Mouse (Mus musculus): ENCODE data around the gene Immp2l. TPM values are rescaled to one million over a fixed set of nuclear protein-coding genes. Genes with fewer than 3 reads are reported as not detected.

Gene Immp2l
- polyA plus RNA-seq, 1 experiment from 2014 or later: 7.0 TPM

- WGBS: 82% methylated on average over 5 of the region's 5 CpGs
- Histone ChIP-seq H3K27ac (ENCODE audit: low read length) (no peak overlapping the region), H3K9me3 (ENCODE audit: low read length) (no peaks in the 10 kb centered on the region), H3K4me2 (replicated peaks; ENCODE audit: low read depth, low read length) (no peak overlapping the region), H3K27me3 (ENCODE audit: insufficient read depth, low read length) (no peaks in the 10 kb centered on the region), H3K4me3 (ENCODE audit: low read length) (no peak overlapping the region), H3K4me1 (ENCODE audit: insufficient read depth, low read length) (no peaks in the 10 kb centered on the region), H3K9ac (replicated peaks; ENCODE audit: low read length) (no peak overlapping the region), H3K36me3 (ENCODE audit: insufficient read depth, low read length) (no peaks in the 10 kb centered on the region)
- no peak for ATAC-seq (ENCODE audit: low FRiP score, low TSS enrichment)
Measured at GRCm38 (mm10) chr12:41089931-41090366, 66.1 kb downstream of the Immp2l start.

- Histone ChIP-seq H3K27me3 (ENCODE audit: insufficient read depth, low read length) (no peaks in the 10 kb centered on the region), H3K4me2 (replicated peaks; ENCODE audit: low read depth, low read length) (no peak overlapping the region), H3K4me3 (ENCODE audit: low read length) (no peak overlapping the region), H3K4me1 (ENCODE audit: insufficient read depth, low read length) (no peaks in the 10 kb centered on the region), H3K27ac (ENCODE audit: low read length) (no peak overlapping the region), H3K9me3 (ENCODE audit: low read length) (no peaks in the 10 kb centered on the region), H3K9ac (replicated peaks; ENCODE audit: low read length) (no peak overlapping the region), H3K36me3 (ENCODE audit: insufficient read depth, low read length) (no peaks in the 10 kb centered on the region)
- ATAC-seq (ENCODE audit: low FRiP score, low TSS enrichment): no peak
- WGBS: 81% methylated on average over 2 of the region's 2 CpGs
Measured at GRCm38 (mm10) chr12:41090771-41091170, 66.9 kb downstream of the Immp2l start.

DNA sequence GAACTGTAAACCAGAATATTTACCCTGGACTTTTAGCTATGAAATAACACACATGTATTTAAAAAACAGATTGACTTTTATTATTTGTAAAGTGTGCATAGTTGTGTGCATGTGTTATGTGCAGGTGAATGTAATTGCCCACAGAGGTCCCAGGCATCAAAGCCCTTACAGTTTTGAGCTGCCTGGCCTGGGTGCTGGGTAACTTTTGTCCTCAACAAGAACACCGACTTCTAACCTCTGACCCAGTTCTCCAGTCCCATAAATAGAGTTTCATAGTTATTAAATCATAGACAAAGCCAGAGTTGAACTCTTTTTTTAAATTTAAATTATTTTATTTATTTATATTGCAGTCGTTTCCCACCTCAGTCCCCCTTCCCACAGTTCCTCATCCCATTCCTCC is 67.4 kb downstream of the Immp2l start:
- H3K4me3 ChIP-seq (ENCODE audit: low read length): no peak overlapping the region
- H3K9me3 ChIP-seq (ENCODE audit: low read length): no peaks in the 10 kb centered on the region
- no peak overlapping the region for H3K9ac ChIP-seq (replicated peaks; ENCODE audit: low read length)
- ATAC-seq (ENCODE audit: low FRiP score, low TSS enrichment): no peak
- H3K27ac ChIP-seq (ENCODE audit: low read length): no peak overlapping the region
- no peak overlapping the region for H3K4me2 ChIP-seq (replicated peaks; ENCODE audit: low read depth, low read length)
- H3K4me1 ChIP-seq (ENCODE audit: insufficient read depth, low read length): no peaks in the 10 kb centered on the region
- H3K36me3 ChIP-seq (ENCODE audit: insufficient read depth, low read length): no peaks in the 10 kb centered on the region
- WGBS: 80% methylated on average over 2 of the region's 2 CpGs
- no peaks in the 10 kb centered on the region for H3K27me3 ChIP-seq (ENCODE audit: insufficient read depth, low read length)

- Histone ChIP-seq H3K27ac (ENCODE audit: low read length) (no peak overlapping the region), H3K9ac (replicated peaks; ENCODE audit: low read length) (no peak overlapping the region), H3K36me3 (ENCODE audit: insufficient read depth, low read length) (no peaks in the 10 kb centered on the region), H3K4me3 (ENCODE audit: low read length) (no peak overlapping the region), H3K4me1 (ENCODE audit: insufficient read depth, low read length) (no peaks in the 10 kb centered on the region), H3K9me3 (ENCODE audit: low read length) (no peaks in the 10 kb centered on the region), H3K27me3 (ENCODE audit: insufficient read depth, low read length) (no peaks in the 10 kb centered on the region), H3K4me2 (replicated peaks; ENCODE audit: low read depth, low read length) (no peak overlapping the region)
- ATAC-seq (ENCODE audit: low FRiP score, low TSS enrichment): no peak
- WGBS: 64% methylated on average over 4 of the region's 4 CpGs
Measured at GRCm38 (mm10) chr12:41096045-41096444, 72.2 kb downstream of the Immp2l start.

GRCm38 (mm10) chr12:41097406-41097805 is 73.5 kb downstream of the Immp2l start:
- Histone ChIP-seq H3K4me2 (replicated peaks; ENCODE audit: low read depth, low read length) (no peak overlapping the region), H3K9ac (replicated peaks; ENCODE audit: low read length) (no peak overlapping the region), H3K27me3 (ENCODE audit: insufficient read depth, low read length) (no peaks in the 10 kb centered on the region), H3K4me1 (ENCODE audit: insufficient read depth, low read length) (no peaks in the 10 kb centered on the region), H3K36me3 (ENCODE audit: insufficient read depth, low read length) (no peaks in the 10 kb centered on the region), H3K27ac (ENCODE audit: low read length) (no peak overlapping the region), H3K9me3 (ENCODE audit: low read length) (no peaks in the 10 kb centered on the region), H3K4me3 (ENCODE audit: low read length) (no peak overlapping the region)
- 49% methylated on average over 5 of the region's 5 CpGs for WGBS
- peak; percentile 67; the same call in 1 of the 2 replicates for ATAC-seq (ENCODE audit: low FRiP score, low TSS enrichment)

DNA sequence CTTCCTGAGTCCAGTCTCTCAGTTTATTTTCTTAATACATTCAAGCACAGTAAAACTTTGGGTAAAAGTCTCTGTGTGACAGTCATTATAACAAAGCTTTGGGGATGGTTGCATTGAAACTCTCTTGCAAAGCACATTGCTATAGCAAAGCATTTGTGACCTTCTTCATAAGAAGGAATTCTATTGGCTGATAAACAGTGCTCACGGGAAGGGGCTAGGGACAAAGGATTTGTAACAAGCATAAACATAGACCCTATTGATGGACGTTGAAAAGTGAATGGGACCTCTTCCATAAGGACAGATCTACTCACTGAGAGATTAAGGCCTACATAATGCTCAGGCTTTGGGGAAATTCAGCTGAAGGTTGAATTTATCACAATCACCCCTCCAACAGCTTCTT is 85.1 kb downstream of the Immp2l start:
- no peak for ATAC-seq (ENCODE audit: low FRiP score, low TSS enrichment)
- Histone ChIP-seq H3K4me1 (ENCODE audit: insufficient read depth, low read length) (no peaks in the 10 kb centered on the region), H3K9me3 (ENCODE audit: low read length) (no peaks in the 10 kb centered on the region), H3K4me3 (ENCODE audit: low read length) (no peak overlapping the region), H3K27ac (ENCODE audit: low read length) (no peak overlapping the region), H3K36me3 (ENCODE audit: insufficient read depth, low read length) (no peaks in the 10 kb centered on the region), H3K9ac (replicated peaks; ENCODE audit: low read length) (no peak overlapping the region), H3K27me3 (ENCODE audit: insufficient read depth, low read length) (no peaks in the 10 kb centered on the region), H3K4me2 (replicated peaks; ENCODE audit: low read depth, low read length) (no peak overlapping the region)
- 77% methylated on average over 2 of the region's 2 CpGs for WGBS

DNA sequence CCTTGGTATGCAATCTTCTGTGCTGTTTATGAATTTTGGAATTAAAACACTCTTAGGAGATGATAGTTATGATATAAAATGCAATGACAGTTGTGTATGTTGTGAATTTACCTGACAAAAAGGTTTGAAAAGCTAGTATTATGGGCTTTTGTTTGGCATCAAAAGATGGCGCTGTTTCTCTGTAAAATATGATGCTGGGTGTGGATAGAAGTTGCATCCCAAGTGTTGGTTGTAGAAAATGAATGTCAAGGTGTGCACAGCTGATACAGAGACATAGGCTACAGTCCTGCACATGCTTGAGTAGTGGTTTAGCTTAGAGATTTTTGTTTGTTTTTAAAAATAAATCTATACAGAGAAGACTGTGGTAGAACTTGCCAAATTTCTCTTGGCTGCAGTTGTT is 87.6 kb downstream of the Immp2l start:
- no peak overlapping the region for H3K9ac ChIP-seq (replicated peaks; ENCODE audit: low read length)
- no peak for ATAC-seq (ENCODE audit: low FRiP score, low TSS enrichment)
- WGBS: 51% methylated on average over 1 of the region's 1 CpGs
- no peak overlapping the region for H3K4me3 ChIP-seq (ENCODE audit: low read length)
- no peaks in the 10 kb centered on the region for H3K27me3 ChIP-seq (ENCODE audit: insufficient read depth, low read length)
- no peak overlapping the region for H3K27ac ChIP-seq (ENCODE audit: low read length)
- H3K9me3 ChIP-seq (ENCODE audit: low read length): no peaks in the 10 kb centered on the region
- no peak overlapping the region for H3K4me2 ChIP-seq (replicated peaks; ENCODE audit: low read depth, low read length)
- no peaks in the 10 kb centered on the region for H3K36me3 ChIP-seq (ENCODE audit: insufficient read depth, low read length)
- no peaks in the 10 kb centered on the region for H3K4me1 ChIP-seq (ENCODE audit: insufficient read depth, low read length)

DNA sequence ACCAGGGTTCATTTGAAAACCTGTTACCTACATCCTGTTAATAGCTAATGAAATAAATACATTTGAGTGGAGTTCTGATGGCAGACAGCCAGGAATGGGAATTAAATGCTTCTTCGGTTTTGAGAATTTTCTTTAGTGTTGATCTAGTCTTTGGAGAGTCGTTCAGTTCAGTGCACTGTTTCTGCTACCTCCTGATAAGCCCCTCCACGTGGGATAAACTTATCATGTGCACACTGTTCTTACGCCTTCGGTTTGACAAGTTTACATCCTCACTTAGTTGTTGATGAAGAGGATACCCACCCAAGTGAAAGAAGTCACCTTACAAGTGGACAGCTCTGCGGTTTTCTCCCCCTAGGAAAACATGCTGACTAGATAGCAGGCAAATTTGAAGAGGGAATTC is 88.2 kb downstream of the Immp2l start:
- Histone ChIP-seq H3K4me2 (replicated peaks; ENCODE audit: low read depth, low read length) (no peak overlapping the region), H3K36me3 (ENCODE audit: insufficient read depth, low read length) (no peaks in the 10 kb centered on the region), H3K9ac (replicated peaks; ENCODE audit: low read length) (no peak overlapping the region), H3K9me3 (ENCODE audit: low read length) (no peaks in the 10 kb centered on the region), H3K27ac (ENCODE audit: low read length) (no peak overlapping the region), H3K4me3 (ENCODE audit: low read length) (no peak overlapping the region), H3K4me1 (ENCODE audit: insufficient read depth, low read length) (no peaks in the 10 kb centered on the region), H3K27me3 (ENCODE audit: insufficient read depth, low read length) (no peaks in the 10 kb centered on the region)
- WGBS: 59% methylated on average over 6 of the region's 6 CpGs
- no peak for ATAC-seq (ENCODE audit: low FRiP score, low TSS enrichment)

- no peak overlapping the region for H3K9ac ChIP-seq (replicated peaks; ENCODE audit: low read length)
- no peak overlapping the region for H3K4me2 ChIP-seq (replicated peaks; ENCODE audit: low read depth, low read length)
- no peaks in the 10 kb centered on the region for H3K9me3 ChIP-seq (ENCODE audit: low read length)
- H3K27ac ChIP-seq (ENCODE audit: low read length): no peak overlapping the region
- ATAC-seq (ENCODE audit: low FRiP score, low TSS enrichment): no peak
- no peak overlapping the region for H3K4me3 ChIP-seq (ENCODE audit: low read length)
- H3K36me3 ChIP-seq (ENCODE audit: insufficient read depth, low read length): no peaks in the 10 kb centered on the region
- H3K4me1 ChIP-seq (ENCODE audit: insufficient read depth, low read length): no peaks in the 10 kb centered on the region
- no peaks in the 10 kb centered on the region for H3K27me3 ChIP-seq (ENCODE audit: insufficient read depth, low read length)
Measured at GRCm38 (mm10) chr12:41118358-41118757, 94.5 kb downstream of the Immp2l start.

DNA sequence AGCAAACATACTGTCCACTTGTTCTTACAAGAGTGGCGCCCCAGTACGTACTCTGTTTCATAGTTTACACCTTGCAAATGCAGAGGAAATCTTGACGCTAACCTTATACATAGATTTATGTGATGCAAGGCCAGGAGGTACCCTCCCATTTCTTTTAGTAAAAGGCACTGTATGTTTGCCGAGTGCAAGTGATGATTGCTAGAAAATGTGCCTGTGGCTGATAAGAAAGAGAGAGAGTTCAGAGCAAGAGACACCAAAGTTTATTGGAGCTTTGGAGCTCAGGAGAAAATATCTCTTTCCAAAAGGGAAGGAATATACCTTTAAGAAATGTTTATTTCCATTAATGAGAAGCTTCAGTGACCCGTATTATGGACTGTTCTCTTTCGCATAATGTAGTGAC is 95.8 kb downstream of the Immp2l start:
- 58% methylated on average over 6 of the region's 6 CpGs for WGBS
- Histone ChIP-seq H3K27ac (ENCODE audit: low read length) (no peak overlapping the region), H3K4me3 (ENCODE audit: low read length) (no peak overlapping the region)

DNA sequence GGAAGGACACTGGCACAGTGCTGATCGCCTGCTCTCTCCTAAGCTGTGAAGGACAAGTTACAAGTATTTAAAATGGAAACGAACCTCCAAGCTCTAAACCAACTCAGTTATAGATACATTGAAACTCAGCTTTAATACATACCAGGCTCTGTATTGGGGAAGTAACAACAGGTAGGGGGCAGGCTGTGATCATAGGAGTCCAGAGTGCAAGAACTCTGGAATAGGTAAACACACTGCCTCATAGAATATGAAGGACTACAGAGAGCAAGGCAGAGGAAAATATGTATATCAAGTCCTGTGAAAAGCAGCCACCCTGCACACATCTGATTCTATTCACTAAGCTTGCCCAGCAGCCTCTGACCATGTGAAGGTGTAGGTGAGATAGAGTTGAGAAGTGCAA is 99.3 kb downstream of the Immp2l start:
- no peak overlapping the region for H3K4me3 ChIP-seq (ENCODE audit: low read length)
- WGBS: 83% methylated on average over 2 of the region's 2 CpGs
- H3K4me1 ChIP-seq (ENCODE audit: insufficient read depth, low read length): no peaks in the 10 kb centered on the region
- H3K9me3 ChIP-seq (ENCODE audit: low read length): no peaks in the 10 kb centered on the region
- no peaks in the 10 kb centered on the region for H3K36me3 ChIP-seq (ENCODE audit: insufficient read depth, low read length)
- no peak overlapping the region for H3K27ac ChIP-seq (ENCODE audit: low read length)
- no peak for ATAC-seq (ENCODE audit: low FRiP score, low TSS enrichment)
- no peaks in the 10 kb centered on the region for H3K27me3 ChIP-seq (ENCODE audit: insufficient read depth, low read length)
- H3K9ac ChIP-seq (replicated peaks; ENCODE audit: low read length): no peak overlapping the region
- H3K4me2 ChIP-seq (replicated peaks; ENCODE audit: low read depth, low read length): no peak overlapping the region

More for the DNA sequence above, 95.8 kb downstream of the Immp2l start:
- Histone ChIP-seq H3K4me1 (ENCODE audit: insufficient read depth, low read length) (no peaks in the 10 kb centered on the region), H3K9me3 (ENCODE audit: low read length) (no peaks in the 10 kb centered on the region), H3K36me3 (ENCODE audit: insufficient read depth, low read length) (no peaks in the 10 kb centered on the region), H3K27me3 (ENCODE audit: insufficient read depth, low read length) (no peaks in the 10 kb centered on the region), H3K4me2 (replicated peaks; ENCODE audit: low read depth, low read length) (no peak overlapping the region), H3K9ac (replicated peaks; ENCODE audit: low read length) (no peak overlapping the region)
- no peak for ATAC-seq (ENCODE audit: low FRiP score, low TSS enrichment)
